Mouse (Mus musculus) Muller cell, postnatal 12 days (primary cell): ENCODE measurements around the gene Armh2.

ENCODE experiments used
- DNase-seq: peaks from one replicate; pipeline ENCODE4 v3.0.0-alpha.2; 2015; ENCODE audit errors: inconsistent ontology term

The Armh2 gene

DNA sequence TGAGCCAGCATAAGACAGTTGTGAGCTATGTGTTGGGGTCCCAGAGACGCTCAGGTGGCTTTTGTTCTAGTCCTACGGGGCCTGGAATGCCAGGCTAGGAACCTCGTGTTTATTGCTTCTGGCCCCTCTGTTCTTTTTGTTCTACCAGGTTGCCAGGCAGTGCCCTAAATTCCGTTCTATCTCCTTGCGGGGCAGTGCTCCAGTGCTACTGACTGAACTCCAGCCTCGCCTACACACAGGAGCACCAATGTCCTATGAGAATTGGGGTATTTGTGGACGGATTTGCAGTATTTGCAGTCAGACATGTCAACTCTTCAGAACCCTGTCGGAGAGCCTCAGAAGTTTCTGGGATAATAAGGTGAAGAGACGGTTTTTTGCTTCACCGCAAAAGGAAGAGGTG, at the start of gene Armh2:
TSS of gene Armh2 (plus strand) at position 205 of the 400 bp plus-strand sequence.
- no peak for DNase-seq

DNA sequence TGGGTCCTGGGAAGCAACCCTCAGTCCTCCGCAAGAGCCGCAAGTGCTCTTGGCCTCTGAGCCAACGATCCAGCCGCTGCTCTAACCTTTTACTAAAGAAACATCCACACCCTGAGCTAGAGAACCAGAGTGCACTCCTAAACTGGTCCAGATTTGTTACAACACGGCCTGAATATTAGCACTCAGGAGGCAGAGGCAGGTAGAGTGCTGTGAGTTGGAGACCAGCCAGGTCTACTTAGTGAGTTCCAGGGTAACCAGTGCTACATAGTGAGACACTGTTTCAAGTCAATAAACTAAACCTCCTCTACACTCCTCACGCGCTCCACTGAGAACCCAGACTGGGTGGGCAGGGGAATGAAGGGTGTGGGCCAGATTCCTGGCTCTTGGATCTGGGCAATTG, 47.7 kb upstream of the Armh2 start:
- DNase-seq: no peak

DNA sequence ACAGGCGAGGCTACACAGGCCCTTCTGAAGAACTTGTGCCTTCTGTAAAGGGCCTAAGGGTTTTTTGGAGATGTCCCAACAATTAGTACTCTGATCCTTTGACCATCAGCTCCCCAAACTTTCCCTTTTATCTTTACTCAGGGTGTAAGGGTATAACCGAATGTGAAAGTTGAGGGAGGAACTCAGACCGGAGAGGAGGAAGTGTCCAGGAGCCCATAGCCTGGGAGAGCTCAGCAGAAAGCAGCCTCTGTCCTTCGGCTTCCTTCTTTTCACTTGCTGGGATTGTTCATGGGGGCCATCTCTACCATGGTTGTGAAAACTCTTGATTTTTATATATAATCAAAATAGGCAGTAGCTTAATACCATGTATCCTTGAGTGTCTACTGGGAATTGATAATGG, 42.3 kb upstream of the Armh2 start:
- no peak for DNase-seq

- DNase-seq: no peak
Measured at GRCm38 (mm10) chr13:24702128-24702527, 38.9 kb upstream of the Armh2 start.

DNA sequence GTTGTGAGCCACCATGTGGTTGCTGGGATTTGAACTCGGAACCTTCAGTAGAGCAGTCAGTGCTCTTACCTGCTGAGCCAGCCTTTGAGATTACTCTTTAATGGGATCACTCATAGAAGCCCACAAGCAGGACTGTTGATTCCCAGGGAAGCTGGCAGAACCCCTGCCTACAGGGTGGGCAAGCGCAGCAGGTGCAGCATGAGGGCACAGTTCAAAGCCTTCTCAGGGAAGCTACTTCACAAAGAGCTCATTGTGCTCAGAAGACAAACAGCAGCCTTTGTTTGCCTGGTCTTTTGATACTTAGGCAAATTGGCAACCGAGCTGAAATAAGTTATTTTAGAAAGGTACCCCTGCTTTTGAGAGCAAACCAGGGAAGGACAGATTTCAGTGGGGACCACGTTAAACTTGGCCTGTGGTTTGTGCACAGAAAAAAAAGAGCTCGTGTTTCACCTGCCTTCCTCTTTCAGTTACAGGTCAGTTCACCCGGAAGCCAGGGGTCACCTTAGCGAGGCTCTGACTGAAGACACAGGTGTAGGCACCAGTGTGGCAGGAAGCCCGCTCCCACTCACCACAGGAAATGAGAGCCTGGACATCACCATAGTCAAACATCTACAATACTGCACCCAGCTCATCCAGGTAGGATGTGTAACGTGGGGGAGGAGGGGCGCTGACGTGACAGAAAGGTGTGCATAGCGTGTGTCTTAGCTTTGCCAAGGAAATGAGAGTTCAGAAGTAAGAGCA, 31.2 kb upstream of the Armh2 start:
- no peak for DNase-seq

DNA sequence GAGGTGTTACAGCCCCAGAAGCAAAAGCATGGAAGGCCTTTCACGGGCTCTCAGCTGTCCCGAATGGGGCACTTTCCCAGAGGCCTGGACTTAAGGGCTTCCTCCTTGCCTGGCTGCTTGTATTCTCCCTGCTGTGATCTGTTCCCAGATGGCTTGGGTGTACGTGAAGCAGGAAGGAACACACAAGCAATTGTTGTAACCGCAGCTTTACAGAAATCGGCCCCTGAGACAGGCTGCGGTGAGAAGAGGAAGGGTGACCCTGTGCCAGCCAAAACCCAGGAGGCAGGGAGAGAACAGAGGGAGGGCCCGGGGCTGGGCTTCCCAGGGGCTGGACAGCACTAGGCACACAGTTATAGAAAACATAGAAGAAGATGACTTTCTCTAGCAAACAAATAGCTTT, 30.1 kb upstream of the Armh2 start:
- DNase-seq: no peak

- no peak for DNase-seq
Measured at GRCm38 (mm10) chr13:24712581-24713130, 28.4 kb upstream of the Armh2 start.

DNA sequence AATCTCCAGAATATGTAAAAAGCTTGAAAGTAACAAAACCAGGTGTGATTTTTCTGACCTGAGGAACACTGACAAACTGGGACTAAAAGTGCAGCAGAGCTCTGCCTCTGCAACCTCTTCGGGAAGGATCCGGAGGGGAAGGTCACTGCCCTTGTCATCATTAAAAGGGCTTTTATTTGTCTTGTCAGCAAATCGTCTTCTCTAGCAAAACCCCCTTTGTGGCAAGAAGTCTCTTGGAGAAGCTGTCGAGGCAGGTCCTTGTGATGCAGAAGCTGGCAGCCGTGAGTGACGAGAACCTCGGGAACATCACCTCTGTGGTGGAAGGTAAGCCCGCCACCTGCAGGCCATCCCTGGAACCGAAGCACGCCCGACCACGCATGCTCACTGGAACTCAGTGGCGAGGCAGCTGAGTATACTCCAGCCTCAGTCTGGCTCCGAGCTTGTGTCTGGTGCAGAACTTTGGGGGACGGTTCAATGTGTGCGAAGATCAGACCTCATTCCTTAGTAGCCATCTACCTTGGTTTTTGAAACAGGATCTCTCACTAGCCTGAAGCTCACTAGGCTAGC, 27.5 kb upstream of the Armh2 start:
- peak; percentile 77 for DNase-seq

DNA sequence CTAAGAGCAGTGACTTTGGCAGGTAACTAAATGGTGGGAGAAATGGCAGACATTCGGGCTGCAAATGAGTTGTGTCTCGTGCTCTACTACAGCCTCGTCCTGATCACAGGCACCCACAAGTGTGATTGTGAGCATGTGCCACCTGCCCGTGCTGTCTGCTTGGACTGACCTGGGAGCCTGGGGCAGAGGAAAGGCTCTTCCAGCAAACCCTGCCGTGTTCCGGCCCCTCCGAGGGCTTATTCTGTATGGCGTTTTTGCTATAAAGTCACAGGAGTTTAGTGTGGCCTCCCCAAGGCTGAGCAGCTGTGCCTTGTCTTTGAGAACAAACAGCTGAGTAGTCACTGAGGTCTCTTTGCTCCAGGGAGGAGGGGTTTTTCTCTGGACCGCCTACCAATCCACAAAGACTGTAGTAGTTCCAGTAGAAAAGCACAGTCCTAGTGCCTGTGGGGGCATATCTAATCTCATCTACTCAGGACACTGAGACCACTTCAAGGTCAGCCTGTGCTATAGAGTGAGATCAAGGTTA, 26.6 kb upstream of the Armh2 start:
- no peak for DNase-seq

DNA sequence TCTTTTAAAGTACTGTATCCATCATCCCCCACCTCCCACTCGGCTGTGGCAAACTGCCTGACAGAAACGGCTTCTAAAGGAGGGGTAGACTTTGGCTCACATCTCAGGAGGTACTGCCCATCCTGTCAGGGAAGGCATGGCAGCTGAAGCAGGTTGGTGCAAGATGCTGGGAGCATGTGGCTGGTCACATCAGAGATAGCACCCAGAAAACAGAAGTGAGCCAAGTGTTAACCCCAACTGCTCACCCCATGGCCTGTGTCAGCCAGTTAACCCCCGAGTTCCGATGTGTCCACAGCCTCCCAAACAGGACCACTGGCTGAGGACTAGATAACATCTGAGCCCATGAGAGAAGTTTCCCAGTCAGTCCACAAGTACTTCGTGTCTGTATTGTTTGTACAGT, 25.4 kb upstream of the Armh2 start:
- DNase-seq: no peak

GRCm38 (mm10) chr13:24716441-24716840, 24.6 kb upstream of the Armh2 start:
- DNase-seq: no peak

- no peak for DNase-seq
Measured at GRCm38 (mm10) chr13:24717677-24718076, 23.4 kb upstream of the Armh2 start.

DNA sequence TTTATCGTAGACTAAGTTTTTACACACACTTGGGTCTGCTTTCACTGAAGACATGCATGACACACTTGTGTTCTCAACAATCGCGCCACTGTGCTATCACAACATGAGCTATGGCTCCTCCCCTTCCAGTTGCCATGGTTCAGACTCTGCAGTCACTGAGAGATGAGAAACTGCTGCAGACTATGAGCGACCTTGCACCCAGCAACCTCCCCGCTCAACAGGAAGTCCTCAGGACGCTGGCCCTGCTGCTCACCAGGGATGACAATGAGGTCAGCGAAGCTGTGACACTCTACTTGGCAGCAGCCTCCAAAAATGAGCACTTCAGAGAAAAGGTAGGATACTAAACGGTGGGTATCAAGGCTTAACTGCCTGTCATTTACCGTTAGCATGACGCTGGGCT, 19.5 kb upstream of the Armh2 start:
- DNase-seq: no peak

DNA sequence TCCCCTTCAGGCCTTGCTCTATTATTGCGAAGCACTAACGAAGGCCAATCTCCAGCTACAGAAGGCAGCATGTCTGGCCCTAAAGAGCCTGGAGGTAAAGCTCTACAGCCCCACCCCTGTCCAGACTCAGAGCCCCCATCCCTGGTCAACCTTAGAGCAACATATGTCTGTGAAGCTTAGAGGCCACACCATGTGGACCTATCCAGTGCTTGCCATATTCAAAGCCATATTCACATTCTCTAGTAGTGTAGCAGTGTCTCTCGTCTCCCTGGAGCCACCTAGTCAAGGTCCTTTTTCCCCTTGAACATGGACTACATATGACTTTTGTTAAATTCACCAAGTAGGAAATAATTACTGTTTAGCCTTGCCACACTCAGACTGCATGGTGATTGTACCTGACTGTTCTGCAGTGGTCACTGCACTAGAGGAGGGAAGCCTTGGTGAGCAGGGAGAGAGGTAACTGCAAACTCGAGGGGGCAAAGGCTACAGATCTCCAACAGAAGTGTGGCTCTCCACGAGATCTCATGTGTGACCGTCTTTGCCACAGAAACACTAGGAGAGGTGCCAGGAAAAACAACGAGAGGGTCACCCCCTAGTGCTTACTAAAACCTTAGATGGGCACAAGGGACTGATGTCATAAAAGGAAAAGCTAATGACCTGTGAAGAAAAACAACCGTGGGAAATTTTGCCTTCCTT, 17.2 kb upstream of the Armh2 start:
- no peak for DNase-seq

DNA sequence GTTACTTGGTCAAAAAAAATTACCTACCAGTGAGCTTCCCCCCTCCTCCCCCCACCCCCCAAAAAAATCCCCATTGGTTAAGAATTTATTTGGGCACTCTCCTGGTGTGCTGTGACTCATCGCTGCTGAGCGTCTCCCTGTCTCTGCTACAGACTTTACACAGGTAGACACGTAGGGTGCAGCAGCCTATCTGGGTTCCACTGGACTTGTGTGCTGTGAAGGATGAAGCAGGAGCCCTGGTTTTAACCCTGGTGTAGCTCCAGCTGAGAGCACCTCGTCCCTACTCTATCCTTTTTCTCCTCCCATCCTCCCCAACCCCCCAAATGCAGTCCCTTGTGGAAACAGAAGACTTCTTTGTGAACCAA, 16.7 kb upstream of the Armh2 start:
- peak; percentile 24 for DNase-seq

DNA sequence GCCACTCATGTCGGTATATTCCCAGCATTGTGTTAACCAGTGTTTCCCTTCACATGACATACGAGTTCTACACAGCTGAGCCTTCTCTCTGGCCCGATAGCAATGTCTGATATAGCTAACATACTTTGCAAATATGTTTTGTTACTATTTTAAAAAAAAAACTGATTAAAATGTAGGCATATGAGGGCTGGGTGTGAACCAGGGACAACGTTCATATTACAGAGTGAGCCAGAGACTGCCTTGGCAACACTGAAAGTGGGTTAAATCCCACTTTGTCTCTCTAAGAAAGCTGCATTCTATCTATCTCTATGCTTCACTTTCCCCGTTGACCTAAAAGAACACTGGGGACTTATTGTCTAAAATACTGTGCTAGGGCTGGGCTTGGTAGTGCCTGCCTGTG, 11.9 kb upstream of the Armh2 start:
- DNase-seq: no peak

GRCm38 (mm10) chr13:24734502-24734901, 6.5 kb upstream of the Armh2 start:
- no peak for DNase-seq

DNA sequence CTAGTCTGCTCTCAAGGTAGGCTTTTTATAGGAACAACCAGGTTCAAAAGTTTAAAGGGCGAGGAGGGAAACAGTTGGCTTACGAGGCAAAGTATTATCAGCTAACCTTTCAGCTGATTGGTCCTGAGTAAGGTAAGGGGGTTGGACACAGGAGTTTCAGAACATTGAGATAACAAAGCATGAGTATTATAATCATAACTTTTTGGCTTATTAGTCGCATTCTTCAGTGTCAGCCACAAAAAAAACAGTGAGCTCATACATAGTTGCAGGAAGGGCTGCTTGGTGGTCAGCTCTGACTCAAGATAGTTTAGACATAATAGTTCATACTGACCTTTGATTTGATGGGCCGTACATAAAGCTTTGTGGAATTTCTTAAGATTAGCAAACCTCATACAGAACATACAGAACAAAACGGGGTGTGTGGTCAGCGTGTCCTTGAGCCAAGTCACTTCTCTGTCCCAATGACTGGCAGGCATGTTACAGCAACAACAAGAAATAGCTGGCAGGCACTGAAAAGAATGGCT, 5.4 kb upstream of the Armh2 start:
- DNase-seq: peak; percentile 55

GRCm38 (mm10) chr13:24747823-24748222, 6.8 kb downstream of the Armh2 start:
- no peak for DNase-seq

DNA sequence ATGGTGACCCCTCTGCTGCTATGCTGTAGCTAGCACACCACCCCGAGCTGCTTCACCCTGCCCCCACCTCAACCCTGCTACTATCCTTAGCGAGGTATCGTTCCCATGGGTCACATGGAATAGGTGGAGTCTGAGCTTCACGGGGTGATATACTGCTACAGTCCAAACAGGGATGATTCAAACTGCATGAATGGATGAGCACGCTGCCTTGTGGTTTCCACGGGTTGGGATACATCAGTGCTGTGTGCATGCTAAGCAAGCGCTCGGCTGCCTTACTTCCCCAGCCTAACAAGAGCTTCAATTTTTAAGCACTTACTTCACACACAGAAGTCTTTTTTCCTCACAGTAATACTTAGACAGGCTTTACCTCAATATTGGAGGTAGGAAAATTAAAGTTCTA, 9.8 kb downstream of the Armh2 start:
- DNase-seq: no peak

GRCm38 (mm10) chr13:24751396-24751795, 10.4 kb downstream of the Armh2 start:
- no peak for DNase-seq

DNA sequence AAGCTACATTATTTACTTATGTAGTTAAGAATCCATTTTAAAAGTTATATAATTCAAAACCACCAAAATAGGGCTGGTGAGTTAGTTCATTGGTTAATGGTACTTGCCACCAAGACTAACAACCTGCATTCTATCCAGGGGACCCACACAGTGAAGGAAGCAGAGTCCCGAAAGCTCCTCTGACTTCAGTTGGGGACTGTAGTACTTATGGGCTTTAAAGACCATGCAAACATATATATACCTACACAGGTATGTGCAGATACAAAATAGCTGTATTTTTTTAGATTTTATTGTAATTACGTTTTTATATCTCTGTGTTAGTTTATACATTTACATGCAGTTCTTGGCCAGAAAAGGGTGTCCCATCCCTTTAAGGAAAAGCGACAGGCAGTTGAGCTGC, 15.7 kb downstream of the Armh2 start:
- DNase-seq: no peak
